Mouse (Mus musculus): ENCODE data around the gene Sel1l3.

Gene Sel1l3

DNA sequence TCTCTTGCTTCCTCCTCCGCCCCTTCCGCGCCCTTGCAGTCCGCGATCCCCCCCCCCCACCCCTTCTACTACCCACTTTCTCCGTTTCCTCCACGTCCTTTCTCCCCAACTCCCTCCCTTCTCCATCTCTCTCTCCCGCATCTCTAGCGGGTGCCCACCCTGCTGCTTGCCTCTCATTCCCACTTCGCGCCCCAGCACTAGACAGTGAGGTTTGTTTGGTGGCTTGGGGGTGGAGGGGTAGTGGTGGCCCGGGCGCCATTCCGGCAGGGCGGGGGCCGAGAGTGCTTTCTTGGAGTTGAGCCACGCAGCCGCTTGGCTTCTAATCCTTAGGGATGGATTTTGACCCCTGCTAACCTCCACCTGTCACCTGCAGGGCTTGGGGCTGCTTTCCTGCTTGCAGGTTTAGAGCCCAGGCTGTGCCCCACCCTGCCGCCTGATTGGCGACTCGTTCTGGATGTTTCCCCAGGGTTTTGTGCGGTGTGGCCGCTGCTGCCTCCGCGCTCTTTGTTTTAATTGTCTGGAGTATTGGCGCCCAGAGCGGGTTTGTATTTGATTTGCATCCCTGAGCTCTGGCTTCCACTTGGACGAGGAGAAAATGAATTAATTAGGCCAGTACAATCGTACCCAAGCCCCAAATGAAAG, at the start of gene Sel1l3:
Gene Sel1l3, minus strand, starts transcription at position 217 of the 642 bp plus-strand sequence.
- no peak for DNase-seq (ENCODE audit: low spot score)

DNA sequence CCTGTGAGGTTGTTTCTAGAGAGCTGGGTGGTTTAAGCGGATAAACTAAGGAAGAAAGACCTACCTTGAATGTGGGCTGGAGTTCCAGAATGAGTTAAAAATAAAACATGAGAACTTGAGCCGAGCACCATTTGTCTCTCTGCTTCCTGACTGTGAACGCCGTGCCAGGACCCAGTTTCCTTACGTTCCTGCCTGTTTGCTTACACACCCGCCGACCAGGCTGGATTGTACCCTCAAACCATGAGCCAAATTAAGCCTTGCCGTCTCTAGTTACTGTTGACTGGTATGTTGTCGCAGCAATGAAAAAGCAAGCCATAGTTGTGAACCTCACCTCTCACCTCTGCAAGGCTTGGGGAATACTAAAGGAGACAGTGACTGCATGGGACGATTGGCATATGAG, 48.3 kb upstream of the Sel1l3 start:
- DNase-seq (ENCODE audit: low spot score), result no peak

DNA sequence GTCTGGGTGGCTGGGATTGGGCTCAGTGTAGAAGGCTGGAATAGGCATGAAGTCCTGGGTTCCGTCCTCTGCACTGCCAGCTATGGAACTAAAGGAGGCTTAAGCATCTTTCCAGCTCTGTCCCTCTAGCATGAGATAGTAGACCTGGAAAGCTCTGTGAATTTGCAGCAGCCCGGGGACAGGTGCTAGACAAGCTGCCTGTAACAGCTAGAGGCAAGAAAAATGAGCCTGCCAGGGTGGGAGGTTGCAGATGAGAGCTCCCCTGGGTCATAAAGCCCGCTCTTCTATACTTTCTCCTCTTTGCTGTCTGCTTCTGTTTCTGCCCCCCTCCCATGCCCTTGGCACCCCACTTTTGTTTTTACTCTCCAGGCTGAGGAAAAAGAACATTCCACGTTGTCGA, 46.2 kb upstream of the Sel1l3 start:
- no peak for DNase-seq (ENCODE audit: low spot score)

DNA sequence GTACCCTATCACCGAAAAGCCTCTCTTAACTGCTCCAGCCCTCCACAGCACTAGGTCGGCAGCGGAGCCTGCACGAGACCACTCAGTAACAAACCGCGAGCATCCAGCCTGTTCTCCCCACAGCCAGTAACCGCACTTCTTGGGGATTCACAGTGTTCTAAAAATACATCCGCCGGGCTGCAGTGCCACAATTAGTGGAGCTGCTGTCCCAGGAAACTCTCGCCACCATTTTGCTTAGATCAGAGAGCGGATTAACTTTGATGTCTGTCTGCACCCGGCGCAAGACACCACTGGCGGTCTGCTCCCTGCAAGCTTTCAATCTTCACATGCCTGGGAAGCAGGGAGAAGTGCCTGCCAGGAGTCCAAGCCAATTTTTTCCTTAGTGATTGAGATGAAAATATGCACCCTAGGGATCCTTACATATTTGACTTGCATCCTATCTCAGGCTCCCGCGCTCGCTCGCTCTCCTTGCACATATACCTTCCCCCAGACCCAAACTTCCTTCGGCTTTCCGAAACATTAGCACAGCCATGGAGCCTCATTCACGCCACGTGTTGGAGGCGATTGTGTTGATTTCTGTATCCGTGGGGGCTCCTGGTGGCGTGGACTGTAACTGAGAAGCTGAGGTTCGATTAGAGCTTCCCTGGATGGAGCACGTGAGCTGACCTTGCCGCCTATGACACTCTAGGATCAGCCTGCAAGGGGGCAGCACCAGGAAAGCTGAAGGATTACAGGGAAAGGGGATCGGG, 44.5 kb upstream of the Sel1l3 start:
- no peak for DNase-seq (ENCODE audit: low spot score)

DNA sequence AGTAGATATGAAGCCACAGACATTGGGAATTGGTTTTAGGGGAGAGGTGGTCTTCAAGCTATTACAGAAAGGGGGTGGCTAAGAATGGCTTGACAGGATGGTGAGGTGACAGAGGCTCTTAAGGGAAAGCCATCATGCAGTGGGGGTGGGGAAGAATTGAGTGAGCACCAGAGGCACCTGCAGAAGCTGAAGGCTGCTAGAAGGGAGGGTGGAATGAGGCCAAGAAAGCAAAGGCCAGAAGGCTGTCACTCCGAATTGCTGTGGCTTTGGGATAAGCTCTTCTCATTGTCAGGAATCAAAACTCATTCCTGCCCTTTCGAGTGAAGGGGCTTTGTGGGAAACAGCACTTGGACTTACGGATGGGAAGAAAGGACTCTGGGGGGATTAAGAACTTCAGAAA, 41.1 kb upstream of the Sel1l3 start:
- DNase-seq (ENCODE audit: low spot score), result no peak

DNA sequence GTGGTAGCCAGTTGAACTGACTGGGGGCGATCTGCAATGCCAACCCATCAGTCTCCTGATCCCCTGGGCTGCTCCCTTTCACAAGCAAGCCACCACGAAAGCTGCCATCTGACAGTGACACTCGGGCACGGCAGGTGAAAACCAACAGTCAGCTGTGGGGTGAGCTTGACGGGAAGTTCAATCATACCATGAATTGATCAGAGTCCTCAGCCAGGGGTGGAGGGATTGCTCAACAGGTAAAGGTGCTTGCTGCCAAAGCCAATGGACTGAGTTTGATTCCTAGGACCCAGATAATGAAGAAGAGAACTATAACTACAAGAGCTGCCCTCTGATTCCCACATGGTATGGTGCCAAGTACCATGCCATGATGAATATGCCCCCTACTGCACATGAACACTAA, 40.4 kb upstream of the Sel1l3 start:
- DNase-seq (ENCODE audit: low spot score), result no peak

DNA sequence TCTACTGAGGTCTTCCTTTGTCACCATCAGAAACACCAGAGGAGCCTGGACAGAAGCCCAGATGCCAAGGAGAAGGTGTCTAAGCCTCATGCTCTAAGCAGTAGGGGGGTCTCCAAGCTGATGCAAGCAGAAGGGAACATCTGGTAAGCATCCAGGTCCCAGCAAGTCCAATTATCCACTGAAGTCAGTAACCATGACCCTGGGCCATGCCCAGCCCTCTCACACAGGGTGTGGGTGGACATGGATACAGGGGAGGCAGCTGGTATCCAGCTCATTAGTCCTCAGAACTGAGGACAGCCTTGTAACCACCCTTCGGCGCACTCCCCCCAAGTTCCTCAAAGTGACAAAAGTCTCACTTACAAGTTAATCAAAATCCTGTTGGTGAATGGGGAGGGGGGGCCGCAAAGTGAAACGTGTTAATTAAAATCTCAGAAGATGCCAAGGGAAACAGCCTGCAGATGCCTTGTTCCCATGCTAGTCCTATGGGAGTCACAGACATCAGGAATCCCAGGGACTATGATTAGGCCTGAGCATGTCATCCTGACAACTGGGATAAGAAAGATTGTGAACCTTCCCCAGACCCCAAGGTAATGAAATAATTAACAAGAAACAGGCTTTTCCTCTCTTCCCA, 35.8 kb upstream of the Sel1l3 start:
- no peak for DNase-seq (ENCODE audit: low spot score)

DNA sequence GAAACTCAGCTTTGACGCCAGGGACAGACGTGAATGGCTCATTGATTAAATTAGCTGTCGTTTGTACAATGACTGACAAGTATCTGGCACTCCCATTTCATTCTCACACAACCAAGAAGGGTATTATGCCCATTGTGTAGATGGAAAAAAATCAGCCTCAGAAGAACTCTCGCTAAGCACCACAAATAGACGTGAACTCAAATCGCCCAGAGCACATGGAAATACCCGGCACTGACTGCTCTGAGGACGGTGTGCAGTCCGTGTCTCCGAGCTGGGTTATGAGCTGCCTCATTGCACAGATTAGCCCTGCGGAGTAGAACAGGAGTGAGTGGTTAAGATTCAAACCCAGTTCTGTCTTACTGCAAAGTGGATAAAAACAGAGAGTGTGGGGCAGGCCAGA, 34.8 kb upstream of the Sel1l3 start:
- DNase-seq (ENCODE audit: low spot score), result no peak

DNA sequence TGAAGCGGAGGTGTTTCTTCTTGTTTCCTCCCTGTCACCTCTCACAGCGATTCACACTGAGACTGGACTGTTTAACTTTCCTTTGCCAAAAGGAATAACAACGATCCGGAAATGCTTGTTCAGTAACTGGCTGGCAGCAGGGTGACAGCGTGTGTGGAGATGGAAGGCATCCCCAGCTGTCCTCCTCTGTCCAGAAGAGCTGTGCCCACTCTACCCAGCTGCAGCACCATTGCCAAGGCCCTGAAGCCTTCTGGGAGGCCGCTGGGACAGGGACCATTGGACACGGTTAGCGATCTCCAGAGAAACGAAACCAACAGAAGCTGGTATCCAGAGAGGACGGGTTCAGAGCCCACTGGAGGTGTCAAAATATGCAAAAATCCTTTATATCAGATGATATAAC, 30.2 kb upstream of the Sel1l3 start:
- DNase-seq (ENCODE audit: low spot score), result no peak

DNA sequence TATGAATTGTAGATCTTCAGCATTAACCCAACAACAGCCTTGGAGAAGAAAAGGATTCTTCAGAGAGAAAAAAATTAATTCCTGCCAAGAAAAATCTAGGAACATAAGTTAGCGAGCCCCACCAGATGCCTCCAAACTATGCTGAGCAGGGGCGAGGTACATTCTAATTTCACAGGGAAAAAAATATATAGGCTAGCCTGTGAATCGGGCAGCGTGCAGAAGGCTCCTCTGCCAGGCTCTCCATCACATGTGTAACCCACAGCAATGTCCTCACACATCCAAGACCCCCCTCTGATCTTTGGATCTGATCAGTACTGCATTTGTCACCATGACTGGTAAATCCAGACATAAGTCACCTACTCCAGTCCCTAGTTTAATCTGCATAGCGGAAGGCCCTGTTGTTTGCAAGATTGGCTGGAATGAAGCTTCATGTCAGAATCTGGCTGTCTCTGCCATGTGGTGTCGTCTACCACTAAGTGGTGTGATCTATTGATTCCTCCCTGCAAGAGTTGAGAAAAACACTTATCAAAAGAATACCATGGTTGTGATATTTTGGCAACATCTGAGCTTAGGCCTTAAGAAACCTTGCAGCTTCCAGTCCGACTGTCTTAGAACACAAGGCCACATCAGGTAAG, 29.3 kb upstream of the Sel1l3 start:
- no peak for DNase-seq (ENCODE audit: low spot score)

DNA sequence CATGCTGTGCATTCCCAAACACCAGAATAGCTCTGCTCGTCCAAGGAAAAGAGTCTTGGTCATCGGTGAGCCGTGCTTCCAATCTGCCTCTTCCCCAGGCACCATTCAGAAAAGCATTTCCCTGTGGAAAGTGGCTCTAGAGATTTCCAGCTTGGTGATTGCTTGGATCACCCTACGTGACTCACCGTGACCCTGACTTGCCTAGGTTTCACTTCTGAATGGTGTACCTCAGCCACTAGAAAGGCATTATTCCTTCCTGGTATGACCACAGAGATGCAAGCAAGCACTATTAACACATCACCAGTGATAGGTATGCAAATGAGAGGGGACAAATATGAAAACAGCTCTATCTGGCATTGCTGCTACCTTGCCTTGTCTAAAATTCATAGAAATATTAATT, 28.2 kb upstream of the Sel1l3 start:
- no peak for DNase-seq (ENCODE audit: low spot score)

DNA sequence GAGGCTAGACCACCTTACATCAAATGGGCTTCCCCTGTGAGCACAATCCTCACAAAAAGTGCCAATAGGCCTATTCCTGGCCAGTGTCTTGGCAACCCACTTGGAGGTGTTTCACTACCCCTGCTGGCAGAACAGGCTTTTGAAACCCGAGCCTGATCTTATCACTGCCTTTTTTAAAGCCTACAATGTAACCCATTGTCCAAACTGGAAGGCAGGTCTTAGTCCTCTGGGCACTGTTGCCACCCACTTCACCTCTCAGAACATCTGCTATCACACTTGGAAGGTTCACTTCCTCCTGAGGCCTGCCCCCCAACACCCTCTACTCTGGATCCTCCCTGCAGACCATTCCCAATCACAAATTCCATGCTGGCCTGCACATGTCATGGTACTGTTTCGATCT, 27.4 kb upstream of the Sel1l3 start:
- no peak for DNase-seq (ENCODE audit: low spot score)

DNA sequence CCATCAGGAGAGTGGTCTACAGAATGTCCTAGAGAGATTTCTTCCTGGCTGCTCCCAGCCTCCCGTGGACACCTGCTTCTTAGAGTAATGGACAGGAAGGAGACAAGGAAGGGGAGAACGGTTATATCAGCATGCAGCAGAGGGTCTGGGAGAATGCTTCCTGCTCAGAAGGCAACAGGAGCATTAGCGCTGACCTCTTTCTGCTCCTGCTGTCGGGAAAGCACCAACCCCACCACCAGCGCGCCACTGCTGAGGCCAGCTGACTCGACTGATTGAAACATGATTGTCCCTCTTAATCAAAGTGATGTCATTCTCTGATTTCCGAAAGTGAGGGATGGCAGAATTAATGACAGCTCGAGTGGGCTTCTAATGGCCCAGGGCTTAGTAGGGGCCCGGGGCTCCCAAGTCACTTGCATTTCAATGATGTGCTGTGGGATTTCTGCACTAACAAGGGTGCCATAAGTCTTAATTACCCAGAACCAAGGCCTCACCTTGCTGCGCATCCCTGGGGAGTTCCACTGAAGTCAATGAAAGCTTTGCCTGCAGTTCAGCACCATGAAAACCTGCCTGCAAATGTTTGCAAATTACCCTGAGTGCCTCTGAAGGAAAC, 26.2 kb upstream of the Sel1l3 start:
- no peak for DNase-seq (ENCODE audit: low spot score)

DNA sequence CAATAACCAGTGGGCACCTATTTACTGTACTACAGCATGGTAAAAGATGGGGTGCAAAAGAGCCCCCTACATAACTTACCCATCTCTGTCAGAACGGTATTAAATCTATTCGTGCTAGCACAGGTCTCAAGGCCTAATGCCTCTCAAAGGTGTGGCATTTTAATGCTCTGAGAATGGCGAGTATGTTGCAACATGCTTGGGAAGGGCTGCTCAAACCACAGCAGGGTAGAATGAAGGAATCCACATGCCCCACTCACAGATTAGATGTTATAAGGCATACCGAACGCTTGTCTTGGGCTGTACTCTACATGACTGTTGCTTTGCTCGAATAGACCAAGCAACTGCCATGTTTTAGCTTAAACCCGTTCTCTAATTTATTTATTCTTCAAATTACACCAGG, 25.5 kb upstream of the Sel1l3 start:
- DNase-seq (ENCODE audit: low spot score), result no peak

DNA sequence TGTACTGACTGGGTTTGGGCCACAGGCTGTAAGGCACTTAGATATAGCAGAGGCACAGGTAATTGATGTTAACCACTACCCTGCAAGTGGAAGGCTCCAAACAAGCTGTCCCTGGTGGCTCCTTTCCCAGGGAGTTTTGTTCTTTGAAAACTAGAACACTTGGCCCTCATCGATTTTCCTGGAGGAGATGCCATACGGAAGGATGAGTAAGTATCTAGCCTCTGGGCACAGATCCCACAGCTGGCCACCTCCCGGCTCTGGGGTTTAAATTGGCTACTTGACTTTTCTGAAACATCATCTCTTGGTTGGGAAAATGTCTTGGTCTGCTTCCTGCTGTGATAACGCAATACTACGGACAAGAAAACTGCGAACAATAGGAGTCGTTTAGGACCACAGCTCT, 25.0 kb upstream of the Sel1l3 start:
- DNase-seq (ENCODE audit: low spot score), result no peak

DNA sequence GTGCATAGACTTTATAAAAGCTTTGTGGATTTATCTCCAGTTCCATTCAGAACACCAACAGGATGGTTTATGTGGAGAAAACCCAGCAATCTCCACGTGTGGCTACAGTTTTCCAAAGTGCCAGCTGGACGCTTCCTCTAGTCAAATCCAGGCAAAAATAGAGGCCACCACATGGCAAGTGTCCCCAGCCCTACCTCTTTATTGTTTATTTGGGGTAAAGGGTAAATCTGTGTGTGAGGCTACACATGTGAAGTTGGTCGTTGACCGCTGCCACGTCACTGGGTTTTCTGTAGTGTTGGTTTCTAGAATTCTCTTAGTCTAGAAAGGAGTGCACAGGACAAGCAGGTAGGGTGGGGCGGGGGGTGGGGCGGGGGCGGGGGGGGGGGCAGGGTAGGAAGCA, 23.0 kb upstream of the Sel1l3 start:
- no peak for DNase-seq (ENCODE audit: low spot score)

DNA sequence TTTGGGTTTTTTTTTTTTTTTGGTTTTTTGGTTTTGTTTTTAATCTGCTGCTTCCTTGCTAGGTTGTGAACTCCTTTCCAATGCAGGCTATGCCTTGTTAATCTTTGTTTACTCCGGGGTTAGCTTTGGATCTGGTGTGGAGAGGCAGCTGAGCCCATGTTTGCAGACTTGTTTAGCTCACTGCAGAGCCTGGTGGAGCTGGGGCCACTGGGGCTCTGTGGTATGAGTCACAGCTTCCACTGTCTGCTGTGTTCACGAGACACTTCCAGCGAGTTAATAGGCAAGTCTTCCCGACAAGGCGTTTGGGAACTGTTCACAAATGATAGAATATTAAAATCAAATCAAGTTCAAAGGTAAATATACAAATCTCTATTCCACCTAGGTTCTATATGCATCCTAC, 22.4 kb upstream of the Sel1l3 start:
- no peak for DNase-seq (ENCODE audit: low spot score)

DNA sequence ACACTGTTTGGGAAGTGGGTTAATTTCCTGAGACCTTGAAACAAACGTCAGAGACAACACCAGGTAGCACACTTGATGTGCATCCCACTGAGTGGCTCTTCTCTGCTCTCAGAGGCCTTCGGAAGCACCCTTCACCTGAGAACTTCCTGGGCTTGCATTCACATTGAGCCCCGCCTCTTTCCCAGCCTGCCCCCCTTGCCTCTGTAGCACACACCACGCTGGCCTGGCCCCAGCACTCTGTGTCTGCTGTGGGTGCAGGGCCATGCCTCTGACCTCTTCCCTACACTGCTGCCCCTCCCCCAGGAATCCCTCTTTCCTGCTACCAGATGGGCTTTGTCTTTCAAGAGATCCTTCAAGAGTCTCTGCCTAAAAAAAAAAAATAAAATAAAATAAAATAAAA, 21.8 kb upstream of the Sel1l3 start:
- DNase-seq (ENCODE audit: low spot score), result no peak

DNA sequence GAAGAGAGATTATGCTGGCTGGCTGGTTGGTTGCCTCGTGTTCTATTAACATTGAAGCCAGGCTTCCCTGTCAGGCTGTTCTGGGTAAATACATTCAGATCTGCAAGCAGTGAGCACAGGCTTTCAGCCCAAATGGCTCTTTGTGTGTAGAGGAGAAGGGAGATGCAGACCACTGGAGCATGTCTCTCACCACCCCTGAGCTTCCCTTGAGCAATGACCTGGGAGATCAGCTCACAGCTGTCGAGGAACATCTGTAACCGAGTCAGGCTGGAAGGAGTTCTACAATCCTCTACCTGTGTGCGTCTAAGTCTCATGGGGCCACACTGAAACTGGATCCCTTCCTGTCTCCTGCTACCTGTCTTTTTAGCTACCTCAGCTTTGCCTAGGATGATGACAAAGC, 16.8 kb upstream of the Sel1l3 start:
- no peak for DNase-seq (ENCODE audit: low spot score)

DNA sequence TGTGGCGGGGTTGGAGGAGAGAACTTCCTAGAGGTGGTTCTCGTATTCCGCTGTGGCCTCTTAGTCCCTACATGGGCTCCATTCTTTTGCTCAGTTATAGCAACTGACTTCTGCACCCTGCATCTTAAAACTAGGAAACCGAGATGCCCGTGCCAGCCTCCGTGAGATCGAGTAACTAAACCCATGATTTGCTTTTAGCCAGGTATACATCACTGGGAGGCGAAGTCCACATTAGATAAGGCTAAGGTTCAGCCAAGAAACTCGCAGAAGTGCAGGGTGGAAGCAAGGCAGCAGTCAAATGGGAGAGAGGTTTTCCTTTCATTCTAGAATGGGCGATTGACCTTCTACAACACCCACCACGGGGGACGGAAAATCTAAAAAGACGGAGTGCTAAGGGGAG, 11.7 kb upstream of the Sel1l3 start:
- DNase-seq (ENCODE audit: low spot score), result no peak

DNA sequence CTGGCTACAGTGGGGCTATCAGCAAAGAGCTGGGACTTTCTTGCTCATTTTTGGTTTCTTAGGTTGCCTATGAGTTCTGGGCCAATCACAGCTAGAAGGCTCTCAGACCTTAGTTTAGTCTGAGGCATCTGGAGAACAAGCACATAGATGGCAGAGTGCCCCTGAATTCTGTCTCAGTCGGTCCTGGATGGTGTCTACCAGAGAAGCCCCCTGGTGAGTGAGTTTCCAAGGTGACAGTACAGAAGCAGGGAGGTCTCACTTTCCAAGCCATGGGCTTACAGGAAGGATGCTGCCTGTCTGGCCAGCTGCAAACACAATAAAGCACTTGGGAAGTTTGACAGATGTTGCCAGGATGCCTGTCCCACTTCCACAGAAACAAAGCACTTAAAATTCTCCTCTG, 1.1 kb upstream of the Sel1l3 start:
- no peak for DNase-seq (ENCODE audit: low spot score)

DNA sequence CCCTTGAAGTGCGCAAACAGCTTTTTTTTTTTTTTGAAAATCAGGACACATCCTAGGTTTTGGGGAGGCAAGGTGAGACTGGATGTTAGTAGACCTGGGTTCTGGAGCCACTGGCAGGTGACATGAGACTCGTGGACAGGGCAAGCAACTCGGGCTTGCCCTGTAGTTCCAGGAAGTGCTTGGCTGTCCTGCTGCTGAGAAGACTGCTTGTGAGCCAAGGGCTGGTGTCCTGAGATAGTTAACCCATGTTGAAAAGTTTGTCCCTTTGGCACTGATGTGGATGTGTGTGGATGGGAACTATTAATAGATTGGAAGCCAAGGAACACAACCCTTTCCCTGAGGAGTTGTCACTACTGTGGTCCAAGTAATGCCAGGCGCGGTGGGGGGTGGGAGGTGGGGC, 635 bp upstream of the Sel1l3 start:
- no peak for DNase-seq (ENCODE audit: low spot score)

All from adipocyte (in vitro differentiated cells).